Mouse (Mus musculus) liver, adult 2 months (tissue): ENCODE data around the gene Sulf2. TPM values are rescaled to one million over a fixed set of nuclear protein-coding genes. Genes with fewer than 3 reads are reported as not detected.

Experiments used
- DNase-seq: peaks from one replicate; pipeline ENCODE4 v3.0.0-alpha.2; 2011; ENCODE audit warnings: low read depth, low spot score; ENCODE audit errors: extremely low read depth
- H3K27ac ChIP-seq: fragments of 200-500 bp; replicated peaks from 2 replicates; pipeline ENCODE4 v1.5.1; 2012; ENCODE audit warnings: low read depth, mild to moderate bottlenecking, control low read depth, inconsistent platforms, low read length; ENCODE audit not compliant: insufficient read depth
- H3K27me3 ChIP-seq: fragments of 200-500 bp; 2 replicates; pipeline ENCODE4 v1.6.1; 2012; ENCODE audit warnings: mild to moderate bottlenecking, moderate library complexity, low read length, inconsistent platforms; ENCODE audit not compliant: control insufficient read depth, insufficient read depth
- H3K36me3 ChIP-seq: fragments of 200-500 bp; 2 replicates; pipeline ENCODE4 v1.6.1; 2012; ENCODE audit warnings: low read length, inconsistent platforms; ENCODE audit not compliant: control insufficient read depth, insufficient read depth
- H3K4me1 ChIP-seq: fragments of 200-500 bp; 2 replicates; pipeline ENCODE4 v1.6.1; 2011; ENCODE audit warnings: low read length; ENCODE audit not compliant: control insufficient read depth, insufficient read depth
- H3K4me3 ChIP-seq: fragments of 200-500 bp; 2 replicates; pipeline ENCODE4 v1.5.1; 2011; ENCODE audit warnings: low read depth, mild to moderate bottlenecking, control low read depth, low read length, moderate library complexity; ENCODE audit not compliant: insufficient read depth
- H3K79me2 ChIP-seq: fragments of 200-500 bp; 2 replicates; pipeline ENCODE4 v1.6.1; 2012; ENCODE audit warnings: inconsistent platforms, mild to moderate bottlenecking, low read length, moderate library complexity; ENCODE audit not compliant: control insufficient read depth, insufficient read depth
- H3K9ac ChIP-seq: fragments of 200-500 bp; 2 replicates; pipeline ENCODE4 v1.6.1; 2012; ENCODE audit warnings: low read depth, mild to moderate bottlenecking, control low read depth, inconsistent platforms, low read length
- CTCF ChIP-seq: fragments of 200-500 bp; IDR thresholded peaks from 2 replicates; pipeline ENCODE4 v1.5.1; 2011; ENCODE audit warnings: low read depth, low read length, control low read depth
- POLR2A ChIP-seq: fragments of 200-500 bp; IDR thresholded peaks from 2 replicates; pipeline ENCODE4 v1.6.1; 2011; ENCODE audit warnings: low read length, control low read depth; ENCODE audit not compliant: insufficient read depth; ENCODE audit errors: extremely low read depth
- WGBS: fragments of 180-500 bp; shearing (Covaris S2); methylation state at CpG from one replicate; pipeline ENCODE4 v1.1.7; 2018; 5-methylcytosine and 5-hydroxymethylcytosine counted together
- polyA plus RNA-seq: library from polyadenylated mRNA; depleted of rRNA; stranded (reverse); fragments of >200 nt; gene quantifications from 2 replicates; pipeline ENCODE4 v1.2.3, GENCODE M21; 2012
- total RNA-seq: library from RNA; depleted of rRNA; stranded (reverse); fragments of >200 nt; gene quantifications from 2 replicates; pipeline ENCODE4 v1.2.3, GENCODE M21; 2014

Gene Sulf2
- total and polyA plus RNA-seq, 2 experiments = 7.8 to 16.1 TPM

DNA sequence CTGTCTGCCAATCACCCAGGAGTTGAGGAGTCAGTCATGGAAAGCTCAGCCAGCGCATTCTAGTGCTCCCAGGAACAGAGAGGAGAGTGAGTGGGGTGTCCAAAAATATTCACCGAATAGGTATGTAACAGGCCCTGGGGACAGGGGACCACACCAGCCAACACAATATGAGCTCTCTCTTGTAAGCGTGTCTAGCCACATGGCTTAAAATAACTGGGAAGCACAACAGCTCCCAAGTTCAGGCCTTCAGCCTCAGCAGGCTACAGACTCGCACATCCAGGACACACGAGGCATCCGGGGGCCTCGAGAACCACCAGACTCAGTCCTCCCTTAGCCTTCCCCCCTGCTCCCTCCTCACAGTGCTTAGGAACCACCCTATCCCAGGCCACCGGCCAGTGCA is 6.0 kb downstream of the Sulf2 start:
- WGBS = 98% methylated on average over 8 of the region's 8 CpGs
- Histone ChIP-seq H3K36me3 (no peaks in the 10 kb centered on the region), H3K9ac (no peak overlapping the region), H3K27ac (no peak overlapping the region), H3K4me1 (peaks cover 6% of the 10 kb centered on the region), H3K79me2 (no peaks in the 10 kb centered on the region), H3K4me3 (no peak overlapping the region), H3K27me3 (no peaks in the 10 kb centered on the region)
- no peak for TF ChIP-seq POLR2A
- no peak for TF ChIP-seq CTCF
- no peak for DNase-seq

DNA sequence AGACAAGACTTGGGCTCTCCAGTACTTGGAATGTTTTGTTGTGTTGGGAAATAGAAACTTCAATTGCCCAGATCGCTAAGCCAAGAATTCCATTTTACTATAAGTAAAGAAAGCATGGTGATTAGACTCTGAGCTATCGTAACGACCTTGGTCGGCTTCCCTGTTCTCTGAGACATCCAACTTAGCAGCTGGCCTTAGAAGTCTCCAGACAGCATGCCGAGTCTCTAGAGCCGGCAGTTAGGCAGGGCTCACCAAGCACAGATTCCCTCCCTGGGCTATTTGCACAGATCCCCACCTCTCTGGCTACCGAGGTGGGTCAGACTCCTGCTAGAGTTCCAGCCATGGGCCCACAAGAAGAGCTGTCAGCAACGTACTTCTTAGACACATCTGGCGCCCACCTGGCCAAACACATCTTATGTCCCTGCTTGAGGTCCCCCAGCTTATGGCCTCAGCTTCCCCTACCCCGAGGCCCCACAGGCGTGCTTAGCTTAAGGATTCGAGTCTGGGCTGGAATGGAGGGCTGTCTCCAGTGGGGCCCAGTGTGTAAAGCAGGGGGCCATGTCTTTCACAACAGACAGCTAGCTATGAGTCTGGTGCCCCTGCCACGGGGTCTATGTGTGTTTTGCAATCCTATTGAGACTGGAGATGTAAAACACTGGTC is 6.7 kb downstream of the Sulf2 start:
- no peak overlapping the region for H3K27ac ChIP-seq
- H3K9ac ChIP-seq = no peak overlapping the region

DNA sequence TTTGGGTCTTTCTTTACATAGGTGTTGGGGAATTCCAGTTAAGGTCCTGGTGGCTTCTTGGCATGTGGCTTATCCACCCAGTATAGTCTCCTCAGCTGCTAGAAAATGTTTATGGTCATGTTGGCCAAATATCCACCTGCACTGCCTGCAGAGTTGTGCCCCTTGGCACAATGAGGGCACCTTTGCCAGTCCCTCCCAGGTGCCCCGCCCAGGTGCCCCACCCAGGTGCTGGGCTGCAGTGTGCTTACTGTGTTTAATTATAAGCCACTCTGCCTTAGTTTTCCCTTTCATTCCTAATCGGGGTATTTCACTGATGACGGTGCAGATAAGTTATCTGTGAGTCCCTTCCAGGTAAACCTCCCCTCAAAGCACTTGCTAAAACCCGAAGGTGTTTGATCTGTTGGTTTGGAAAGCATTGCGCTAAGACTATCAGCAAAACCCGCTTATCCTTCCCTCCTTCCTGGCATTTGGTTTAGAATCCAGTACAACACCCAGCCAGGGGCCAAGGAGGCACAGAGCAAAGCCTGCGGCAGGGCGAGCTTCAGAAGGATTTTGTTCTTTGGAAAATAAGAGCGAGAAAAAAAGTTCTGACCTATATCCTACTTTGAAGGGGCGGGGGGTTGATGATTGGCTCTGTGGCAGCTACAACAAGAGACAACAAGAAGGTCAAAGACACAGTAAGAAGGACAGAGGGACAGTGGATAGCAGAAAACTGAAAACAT is 7.4 kb downstream of the Sulf2 start:
- Histone ChIP-seq H3K27ac (no peak overlapping the region), H3K4me3 (no peak overlapping the region), H3K27me3 (no peaks in the 10 kb centered on the region), H3K79me2 (no peaks in the 10 kb centered on the region), H3K9ac (no peak overlapping the region), H3K4me1 (peaks cover 3% of the 10 kb centered on the region), H3K36me3 (no peaks in the 10 kb centered on the region)
- DNase-seq = no peak
- TF ChIP-seq POLR2A = no peak
- no peak for TF ChIP-seq CTCF
- WGBS = 68% methylated on average over 10 of the region's 10 CpGs

More for the DNA sequence above, 6.7 kb downstream of the Sulf2 start:
- DNase-seq = no peak
- H3K27me3 ChIP-seq = no peaks in the 10 kb centered on the region
- H3K79me2 ChIP-seq = no peaks in the 10 kb centered on the region
- H3K36me3 ChIP-seq = no peaks in the 10 kb centered on the region
- 68% methylated on average over 13 of the region's 13 CpGs for WGBS
- H3K4me3 ChIP-seq = no peak overlapping the region
- peaks cover 3% of the 10 kb centered on the region for H3K4me1 ChIP-seq
- TF ChIP-seq CTCF = no peak
- no peak for TF ChIP-seq POLR2A

DNA sequence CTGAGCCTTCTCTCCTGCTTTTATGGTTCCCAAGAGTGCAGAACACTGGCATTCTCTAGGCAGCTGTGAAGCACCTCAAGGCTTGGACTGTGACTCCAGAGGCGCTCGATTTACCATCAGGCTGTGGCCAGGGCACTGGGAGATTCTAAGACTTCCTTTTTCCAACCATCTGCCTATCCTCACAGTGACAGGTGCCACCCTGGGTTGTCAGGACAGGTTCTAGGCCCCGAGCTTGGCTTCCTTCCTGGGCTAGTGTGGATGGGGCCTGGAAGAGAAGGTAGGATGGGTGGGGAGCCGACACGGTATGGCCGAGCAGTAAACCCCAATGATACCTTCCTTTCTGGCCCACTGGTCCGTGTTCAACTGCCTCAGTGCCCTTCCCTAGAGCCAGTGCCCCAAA is 9.0 kb downstream of the Sulf2 start:
- Histone ChIP-seq H3K36me3 (no peaks in the 10 kb centered on the region), H3K4me3 (no peak overlapping the region), H3K4me1 (no peaks in the 10 kb centered on the region), H3K27ac (no peak overlapping the region), H3K79me2 (no peaks in the 10 kb centered on the region), H3K27me3 (no peaks in the 10 kb centered on the region), H3K9ac (no peak overlapping the region)
- no peak for DNase-seq
- TF ChIP-seq CTCF = no peak
- no peak for TF ChIP-seq POLR2A
- 93% methylated on average over 7 of the region's 7 CpGs for WGBS

GRCm38 (mm10) chr2:166145031-166145430 is 10.4 kb downstream of the Sulf2 start:
- Histone ChIP-seq H3K4me1 (no peaks in the 10 kb centered on the region), H3K27ac (no peak overlapping the region), H3K4me3 (no peak overlapping the region), H3K79me2 (no peaks in the 10 kb centered on the region), H3K9ac (no peak overlapping the region), H3K27me3 (no peaks in the 10 kb centered on the region), H3K36me3 (no peaks in the 10 kb centered on the region)
- TF ChIP-seq CTCF = no peak
- TF ChIP-seq POLR2A = no peak
- DNase-seq = no peak
- 89% methylated on average over 8 of the region's 8 CpGs for WGBS

DNA sequence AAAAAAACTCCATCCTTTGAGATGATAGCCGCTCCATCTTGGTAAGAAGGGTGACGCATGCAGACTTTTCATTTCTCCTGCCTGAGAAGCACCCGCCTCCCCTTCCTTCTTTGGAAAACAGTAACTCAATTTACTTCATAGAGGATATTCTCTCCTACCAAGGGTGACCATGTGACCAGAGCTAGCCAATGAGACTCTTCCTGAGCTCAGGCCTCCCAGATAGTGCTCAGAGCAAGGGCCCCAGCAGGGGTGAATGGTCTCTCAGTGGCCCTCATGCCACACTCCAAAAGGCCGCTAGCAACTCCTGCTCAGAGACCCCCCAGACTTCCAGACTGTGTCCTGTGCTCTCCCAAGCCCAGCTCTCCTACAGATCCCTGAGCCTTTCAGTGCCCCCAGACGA is 11.6 kb downstream of the Sulf2 start:
- Histone ChIP-seq H3K27ac (no peak overlapping the region), H3K4me3 (no peak overlapping the region), H3K9ac (no peak overlapping the region), H3K4me1 (no peaks in the 10 kb centered on the region), H3K27me3 (no peaks in the 10 kb centered on the region), H3K79me2 (no peaks in the 10 kb centered on the region), H3K36me3 (no peaks in the 10 kb centered on the region)
- DNase-seq = no peak
- TF ChIP-seq CTCF (no peak), POLR2A (no peak)
- WGBS = 95% methylated on average over 5 of the region's 5 CpGs
